Mouse (Mus musculus) CD8-positive naive resting alpha-beta T cell, adult 57 days (primary cell): ENCODE measurements around the gene Oog4. TPM values are rescaled to one million over a fixed set of nuclear protein-coding genes. Genes with fewer than 3 reads are reported as not detected.

Source experiments
- total RNA-seq: library from RNA; stranded (reverse); gene quantifications from one replicate; pipeline ENCODE4 v1.2.4, GENCODE M21; 2023

Oog4 gene
- total RNA-seq, result not detected

GRCm38 (mm10) chr4:143450224-143450623, at the start of gene Oog4:
Gene Oog4 (minus strand): TSS chr4:143450324.

GRCm38 (mm10) chr4:143412219-143413092, 37.7 kb downstream of the Oog4 start, which contains the start of gene Pramef8:
Gene Pramef8 (plus strand): TSS chr4:143412426.

GRCm38 (mm10) chr4:143394181-143394580, 55.9 kb downstream of the Oog4 start, which contains the start of gene Pramel1:
Gene Pramel1 (plus strand): TSS chr4:143394428.

Other genes with a start within 250 kb of the Oog4 start
- 64.5 TPM for gene Prdm2, start 237.3 kb downstream of the Oog4 start, total RNA-seq
- gene Pdpn, start 150.8 kb downstream of the Oog4 start, total RNA-seq, result not detected
- gene Lrrc38, start 100.6 kb downstream of the Oog4 start, total RNA-seq, result not detected
- not detected for gene Pramel1, start 55.9 kb downstream of the Oog4 start, total RNA-seq
- 62.6 TPM for gene Pramef8, start 37.9 kb downstream of the Oog4 start, total RNA-seq
- gene Gm13043, start 61.0 kb upstream of the Oog4 start, total RNA-seq, result not detected
- gene Gm13040, start 85.6 kb upstream of the Oog4 start, total RNA-seq, result not detected
- gene BC080695, start 101.4 kb upstream of the Oog4 start, total RNA-seq, result not detected
- gene Gm13057, start 101.4 kb upstream of the Oog4 start, total RNA-seq, result not detected
- not detected for gene Gm13083, start 164.7 kb upstream of the Oog4 start, total RNA-seq
- not detected for gene Gm13088, start 206.9 kb upstream of the Oog4 start, total RNA-seq